Mouse (Mus musculus) ovary, postnatal 36 days (tissue): Measurements from ENCODE around the gene Swap70.

Experiments
- DNase-seq: peaks from one replicate; pipeline ENCODE4 v3.0.0; 2022; ENCODE audit warnings: low spot score, mixed read lengths

Swap70 gene

DNA sequence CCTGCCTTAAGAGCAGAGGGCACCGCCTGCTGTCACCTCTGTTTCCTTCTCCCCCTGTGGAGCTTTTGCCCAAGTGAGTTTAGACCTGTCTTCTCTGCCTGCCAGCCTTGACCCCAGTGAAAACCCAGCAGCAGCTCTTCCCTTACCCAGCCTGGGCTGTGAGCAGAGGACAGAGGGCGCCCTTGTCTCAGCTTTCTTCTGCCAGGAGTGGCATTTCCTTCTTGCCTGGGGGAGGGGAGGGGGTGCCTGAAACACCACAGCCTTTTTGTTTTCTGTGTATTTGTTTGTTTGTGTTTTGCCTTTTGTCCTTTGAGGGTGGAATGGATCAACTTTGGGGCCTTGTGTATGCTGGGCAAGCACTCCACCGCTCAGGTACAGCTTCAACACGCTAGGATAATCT lies 50.9 kb downstream of the Swap70 start:
- no peak for DNase-seq

DNA sequence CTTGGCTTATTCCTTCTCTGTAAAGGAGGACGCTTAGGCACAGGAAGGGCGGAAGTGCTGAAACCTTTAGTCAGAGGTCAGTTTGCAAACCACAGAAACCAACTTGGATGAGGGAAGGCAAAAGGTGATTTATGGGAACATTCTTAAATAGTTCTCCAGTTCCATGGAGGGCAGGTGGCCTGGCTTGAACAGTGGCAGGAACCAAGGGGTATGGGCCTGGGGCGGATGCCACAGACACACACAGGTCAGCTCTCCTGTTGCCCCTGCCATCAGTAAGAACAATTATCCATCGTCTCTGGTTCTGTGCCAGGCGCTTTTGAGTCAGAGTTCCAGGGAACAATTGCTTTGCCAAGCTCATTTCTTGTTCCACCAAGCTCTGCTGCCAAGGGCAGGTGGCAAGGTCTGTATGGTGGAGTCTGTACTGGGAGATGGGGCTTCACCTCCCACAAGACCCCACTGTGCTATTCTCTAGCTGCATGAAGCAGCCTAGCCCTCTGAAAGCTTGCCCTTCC lies 56.3 kb downstream of the Swap70 start:
- DNase-seq, result no peak

DNA sequence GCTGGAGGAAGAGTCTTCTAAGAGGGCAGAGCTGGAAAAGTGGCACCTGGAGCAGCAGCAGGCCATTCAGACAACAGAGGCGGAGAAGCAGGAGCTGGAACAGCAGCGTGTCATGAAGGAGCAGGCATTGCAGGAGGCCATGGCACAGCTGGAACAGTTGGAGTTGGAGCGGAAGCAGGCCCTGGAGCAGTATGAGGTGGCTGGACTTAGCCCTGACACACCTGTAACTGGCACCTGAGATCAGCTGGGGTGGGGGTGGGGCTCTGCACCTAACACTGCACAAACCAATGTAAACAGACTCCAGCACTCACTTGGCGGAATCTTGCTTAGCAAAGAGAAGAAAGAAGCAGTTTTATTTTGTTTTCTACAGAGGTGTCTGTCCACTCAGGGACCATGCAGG lies 57.7 kb downstream of the Swap70 start:
- DNase-seq, result no peak

DNA sequence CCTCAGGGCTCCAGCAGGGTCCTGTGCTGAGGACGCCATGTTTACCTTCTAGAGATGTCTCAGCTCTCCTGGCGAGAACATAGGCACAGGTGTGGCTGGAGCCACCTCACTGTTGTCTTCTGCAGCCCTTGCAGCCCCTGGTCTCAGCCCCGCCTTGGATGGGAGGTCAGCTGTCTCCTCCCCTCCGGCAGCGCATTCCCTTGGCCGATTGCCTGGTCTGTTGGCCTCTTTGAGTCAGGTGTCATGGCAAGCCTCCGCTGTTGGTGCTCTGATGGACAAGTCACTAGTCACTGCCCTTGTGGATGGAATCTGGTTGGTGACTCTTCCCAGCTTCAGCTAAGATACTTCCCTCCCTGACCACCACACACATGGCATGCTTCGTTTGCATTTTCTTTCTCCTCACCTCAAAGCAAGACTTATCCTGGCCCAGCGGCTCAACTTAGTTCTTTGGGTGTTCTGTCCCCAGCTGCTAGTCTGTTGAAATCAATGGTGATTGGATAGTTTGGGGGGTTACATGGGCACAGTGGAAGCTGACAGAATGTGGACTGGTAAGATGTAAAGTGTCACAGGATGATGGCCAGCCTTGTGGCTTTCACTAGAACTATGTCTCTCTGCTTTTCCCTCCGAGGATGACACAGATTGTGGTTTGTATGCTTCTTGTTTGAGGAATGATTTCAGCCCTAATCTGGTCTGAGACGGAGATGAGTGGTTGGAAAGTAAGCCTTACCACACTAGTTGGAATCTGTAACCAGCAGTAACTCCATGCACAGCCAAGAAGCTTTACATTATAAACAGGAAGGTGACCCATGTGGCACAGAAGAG lies 60.1 kb downstream of the Swap70 start:
- no peak for DNase-seq

DNA sequence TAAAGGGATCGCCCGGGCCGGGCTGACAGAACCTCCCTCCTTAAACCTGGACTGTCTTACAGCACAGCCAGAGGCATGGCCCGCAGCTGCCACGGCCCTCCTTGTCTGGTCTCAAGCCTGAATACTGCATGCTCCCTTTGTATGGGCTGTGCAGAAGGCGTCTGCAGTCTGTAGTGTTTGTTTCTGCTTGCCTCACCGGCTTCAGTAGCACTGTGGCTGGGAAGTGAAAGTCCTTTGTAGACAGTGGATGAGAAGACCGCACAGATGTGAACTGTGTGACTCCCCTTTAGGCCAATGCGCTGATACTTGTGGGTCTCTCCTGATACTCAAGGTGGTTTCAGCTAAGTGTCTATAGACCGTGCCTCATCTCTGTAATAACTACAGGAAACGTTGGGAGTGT lies 61.3 kb downstream of the Swap70 start:
- DNase-seq, result no peak

DNA sequence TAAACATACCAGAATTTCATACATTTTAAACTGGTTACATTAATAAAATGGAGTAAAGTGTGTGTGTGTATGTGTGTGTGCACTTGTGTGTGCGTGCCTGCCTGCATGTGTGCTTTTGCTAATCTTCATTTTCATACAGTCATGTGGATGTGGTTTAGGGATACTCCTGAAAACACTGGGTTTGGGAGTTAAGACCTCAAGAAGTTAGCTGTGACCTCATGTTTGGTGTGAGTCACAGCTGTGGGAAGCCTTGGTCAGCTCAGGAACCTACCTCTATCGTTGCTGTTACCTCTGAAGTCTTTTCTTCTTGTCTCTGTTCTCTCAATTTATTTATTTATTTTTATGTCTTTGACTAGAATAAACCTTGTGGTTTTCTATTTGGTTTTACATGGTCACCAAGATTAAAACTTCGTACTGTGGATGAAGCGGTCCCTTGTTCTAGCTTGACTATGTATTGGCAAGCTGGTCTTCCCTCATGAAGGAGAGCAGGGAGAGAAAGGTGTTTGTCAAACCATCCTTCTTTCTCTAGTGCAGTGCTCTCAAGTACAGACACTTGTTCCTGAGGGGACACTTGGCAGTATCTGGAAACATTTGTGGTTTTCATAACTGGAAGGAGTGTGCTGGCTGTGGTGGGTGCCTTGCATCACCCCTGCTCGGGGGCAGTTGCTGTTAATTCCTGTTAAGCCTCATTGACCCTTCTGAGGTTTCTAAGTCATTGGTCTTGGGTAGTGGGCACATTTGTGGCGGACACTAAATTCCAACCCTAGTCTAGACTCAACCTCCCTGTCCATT lies 62.2 kb downstream of the Swap70 start:
- DNase-seq, result no peak

DNA sequence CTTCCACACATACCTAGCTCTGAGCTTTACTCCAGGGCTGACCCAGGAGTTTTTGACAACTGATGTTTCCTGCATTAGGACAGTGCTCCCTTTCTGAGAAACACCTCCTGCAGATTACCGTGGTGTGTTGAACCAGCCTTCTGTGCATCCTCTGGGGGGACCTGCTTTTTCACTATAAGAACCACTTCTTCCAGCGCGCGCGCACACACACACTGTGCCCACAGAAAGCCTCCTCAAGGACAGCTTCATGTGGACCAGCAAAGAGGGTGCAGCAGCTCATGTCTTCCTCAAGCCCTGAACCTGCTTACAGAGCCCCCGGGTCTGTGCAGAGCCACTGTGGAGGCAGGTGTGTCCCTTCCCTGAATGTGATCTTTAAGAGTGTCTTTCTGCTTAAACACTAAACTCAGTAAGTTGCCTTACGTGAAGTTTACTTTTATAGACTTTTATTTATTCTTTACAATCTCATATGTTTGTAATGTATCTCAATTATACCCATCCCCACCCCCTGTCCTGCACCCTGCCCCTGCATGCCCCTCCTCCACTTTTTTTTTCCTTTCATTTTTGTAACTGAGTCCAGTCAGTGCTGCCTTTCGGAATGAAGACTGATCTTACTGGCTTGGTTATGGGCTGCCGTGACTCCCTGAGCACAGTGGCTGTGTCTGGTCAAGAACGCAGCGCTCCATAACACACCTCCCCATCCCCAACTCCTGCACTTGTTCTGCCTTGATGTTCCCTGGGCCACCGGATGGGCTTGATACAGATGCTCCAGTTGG lies 63.8 kb downstream of the Swap70 start:
- DNase-seq, result no peak

DNA sequence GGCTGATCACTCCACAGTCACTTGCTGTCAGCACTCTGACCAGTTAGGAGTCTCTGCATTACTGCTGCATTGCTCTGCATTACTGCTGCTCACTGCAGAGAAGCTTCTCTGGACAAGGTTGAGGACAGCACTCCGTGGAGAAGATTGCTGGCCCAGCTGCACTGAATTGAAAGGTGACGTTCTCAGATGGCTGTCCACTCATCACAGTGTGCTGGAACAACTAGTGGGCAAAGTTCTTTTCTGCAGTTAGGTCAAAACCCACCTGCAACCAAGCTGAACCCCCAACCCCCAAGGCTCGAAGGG lies 64.3 kb downstream of the Swap70 start:
- DNase-seq, result no peak

DNA sequence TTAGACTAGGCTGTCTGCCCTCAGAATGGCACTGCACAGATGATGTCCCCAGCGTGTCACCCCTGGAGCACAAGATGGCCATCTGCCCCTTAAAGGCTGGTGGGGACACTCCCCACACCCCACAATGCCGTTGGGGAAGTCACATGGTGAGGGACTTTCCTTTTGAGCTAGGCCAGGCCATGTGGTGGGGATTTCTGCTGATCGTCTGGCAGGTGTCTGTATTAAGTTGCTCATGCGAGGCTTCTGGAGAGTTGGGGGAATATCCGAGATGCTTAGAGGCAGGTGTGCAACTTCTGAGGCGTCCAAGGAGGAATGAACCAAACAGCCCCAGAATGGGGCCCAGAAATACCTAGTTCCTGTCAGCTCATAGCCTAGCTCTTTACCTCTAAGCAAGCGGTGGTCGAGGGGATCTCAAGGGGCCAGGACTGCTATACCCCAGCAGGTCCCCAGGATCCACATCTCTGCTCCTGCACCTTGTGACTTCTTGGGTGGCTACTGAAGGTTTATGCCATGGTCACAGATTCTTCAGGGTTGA lies 64.8 kb downstream of the Swap70 start:
- no peak for DNase-seq

DNA sequence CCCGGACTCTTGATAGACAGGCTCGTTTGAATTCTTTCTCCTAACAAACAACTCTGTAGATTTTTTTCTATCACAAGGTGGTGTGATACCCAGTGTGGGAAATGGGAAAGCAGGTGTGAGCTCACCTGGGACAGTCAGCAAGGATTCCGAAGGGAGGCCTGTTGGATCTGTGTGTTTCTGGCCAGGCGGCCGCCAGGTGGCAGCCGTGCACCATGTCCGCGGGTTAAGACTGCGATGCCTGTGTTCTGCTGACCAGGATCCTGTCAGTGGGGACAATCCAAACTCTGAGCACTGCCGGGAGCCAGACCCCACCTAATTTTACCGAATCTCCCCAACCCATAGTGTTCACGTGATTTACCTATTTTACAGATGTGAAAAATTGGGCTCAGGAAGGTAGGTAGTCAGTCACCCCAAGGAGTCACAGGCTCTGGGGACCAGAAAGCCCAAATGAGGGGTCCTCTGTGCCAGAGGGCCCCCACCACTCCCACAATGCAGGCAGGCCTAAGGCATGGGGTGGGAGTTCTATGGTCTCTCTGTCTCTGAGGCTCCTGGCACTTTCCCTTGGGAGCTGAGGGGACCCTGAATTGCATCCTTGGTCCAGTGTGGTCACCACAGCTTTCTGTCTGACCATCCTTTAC lies 65.4 kb downstream of the Swap70 start:
- DNase-seq, result peak; percentile 77

DNA sequence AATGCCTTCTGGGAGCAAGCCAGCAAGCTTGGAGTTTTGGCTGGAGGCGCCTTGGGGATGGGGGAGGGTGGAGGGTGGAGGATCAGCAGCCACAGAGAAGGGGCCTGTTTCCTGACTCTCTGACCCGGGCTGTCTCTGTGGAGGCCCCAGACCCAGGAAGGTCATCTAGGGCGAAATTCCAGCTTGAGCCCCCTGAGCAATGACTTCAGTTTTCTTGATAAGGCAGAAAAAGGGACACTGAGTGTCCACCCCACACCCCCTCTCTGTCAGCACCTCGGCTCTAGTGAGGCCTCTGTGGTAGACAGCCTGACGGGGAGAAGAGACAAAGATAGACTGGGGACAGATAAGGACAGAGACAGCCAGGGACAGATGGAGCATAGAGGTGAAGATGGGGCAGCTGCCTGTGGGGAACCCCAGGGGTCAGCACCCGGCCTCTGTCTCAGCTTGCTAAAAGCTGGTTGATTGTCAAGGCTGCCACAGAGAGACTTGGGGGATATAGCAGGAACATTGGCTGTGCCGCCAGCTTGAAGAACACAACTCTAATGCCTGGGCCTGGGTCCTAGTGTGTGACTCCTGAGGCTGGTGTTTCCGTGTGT lies 66.1 kb downstream of the Swap70 start:
- no peak for DNase-seq

DNA sequence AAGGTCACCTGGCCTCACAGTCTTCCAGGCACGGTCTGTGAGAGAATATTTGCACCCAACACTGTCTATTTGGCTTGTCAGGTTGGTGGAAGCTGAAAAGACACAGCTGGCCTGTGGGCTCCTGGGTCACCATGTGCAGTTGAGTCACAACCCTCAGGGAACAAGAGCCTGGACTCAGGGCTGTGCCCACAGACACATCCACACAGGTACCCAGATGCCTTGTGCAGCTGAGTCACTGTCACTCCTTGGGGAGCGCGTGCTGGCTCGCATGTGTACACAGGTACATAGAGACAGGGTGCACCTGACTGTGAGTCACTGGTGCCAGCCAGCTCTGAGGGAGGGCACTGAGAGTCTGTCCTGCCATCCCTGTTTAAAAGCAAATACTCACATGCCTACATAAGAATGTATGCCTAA lies 66.7 kb downstream of the Swap70 start:
- no peak for DNase-seq

DNA sequence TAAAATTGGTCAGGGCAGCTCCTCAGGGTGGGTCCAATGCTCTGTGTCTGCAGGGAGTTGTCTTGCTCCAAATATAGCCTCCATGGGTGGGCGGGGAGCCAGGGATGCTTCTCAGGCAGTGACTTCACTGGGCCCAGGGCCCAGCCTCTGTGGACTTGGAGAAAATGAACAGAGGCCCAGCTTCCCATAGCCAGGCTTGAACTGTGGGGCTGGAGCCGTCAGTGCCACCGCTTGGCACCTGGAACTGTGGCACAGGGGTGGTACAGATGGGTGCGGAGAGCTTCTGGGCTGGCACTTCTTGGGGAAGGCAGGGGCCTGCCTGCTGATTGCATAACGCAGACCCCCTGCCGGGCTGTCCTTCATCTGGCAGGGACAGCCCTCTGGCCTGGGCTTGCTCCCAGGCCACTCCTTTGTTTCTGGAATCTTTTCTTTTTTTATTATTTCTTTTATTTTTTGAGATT lies 67.2 kb downstream of the Swap70 start:
- peak; percentile 66 for DNase-seq

DNA sequence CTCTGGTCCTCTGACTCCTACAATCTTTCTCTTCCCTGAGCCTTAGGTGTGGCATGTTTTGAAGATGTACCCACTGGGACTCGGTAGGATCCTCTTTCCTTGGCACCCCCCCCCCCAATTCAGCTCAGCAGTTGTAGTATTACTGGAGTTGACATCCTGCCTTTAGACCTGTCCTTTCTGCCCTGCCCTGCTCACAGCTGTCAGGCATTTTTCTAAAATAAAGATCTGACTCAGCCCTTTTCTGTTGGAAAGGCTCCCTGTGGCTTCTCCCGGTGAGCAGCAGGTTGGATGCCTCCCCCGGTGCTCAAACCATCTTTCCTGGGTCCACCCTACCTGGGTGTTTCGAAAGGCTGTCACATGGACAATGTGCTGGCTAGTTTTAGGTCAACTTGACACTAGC lies 68.1 kb downstream of the Swap70 start:
- no peak for DNase-seq

DNA sequence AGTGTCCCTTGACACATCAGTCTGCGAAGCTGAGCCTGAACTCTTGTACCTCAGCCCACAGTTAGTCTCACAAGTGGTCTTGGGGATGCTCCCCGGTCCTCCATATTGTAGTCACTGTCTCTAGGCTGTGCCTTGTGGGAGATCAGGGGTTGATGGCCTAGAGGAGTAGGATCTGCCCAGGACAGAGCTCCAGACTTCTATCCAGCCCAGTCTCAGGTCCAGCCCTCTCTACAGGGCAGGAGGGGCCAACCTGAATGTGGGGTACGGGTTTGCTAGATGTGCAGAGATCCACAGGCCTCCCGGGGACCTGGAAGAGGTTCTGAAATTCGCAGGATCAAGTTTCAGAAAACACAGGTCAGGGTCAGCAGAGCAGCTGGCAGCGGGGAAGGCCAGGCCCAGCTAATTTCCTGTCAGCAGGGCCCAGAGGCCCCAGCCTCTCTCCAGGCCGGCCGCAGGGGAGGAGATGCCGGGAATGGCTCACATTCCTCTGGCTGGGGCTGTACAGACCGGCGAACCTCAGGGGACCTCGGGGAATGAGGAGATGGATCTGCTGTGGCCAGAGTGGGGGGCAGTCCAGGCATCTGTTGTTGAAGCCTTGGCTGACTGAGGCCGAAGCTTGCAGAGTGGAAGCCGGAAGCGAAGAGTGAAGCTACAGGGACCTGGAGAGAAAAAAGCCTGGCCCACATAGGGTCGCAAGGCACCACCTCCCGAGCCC lies 75.5 kb downstream of the Swap70 start:
- peak; percentile 61 for DNase-seq

DNA sequence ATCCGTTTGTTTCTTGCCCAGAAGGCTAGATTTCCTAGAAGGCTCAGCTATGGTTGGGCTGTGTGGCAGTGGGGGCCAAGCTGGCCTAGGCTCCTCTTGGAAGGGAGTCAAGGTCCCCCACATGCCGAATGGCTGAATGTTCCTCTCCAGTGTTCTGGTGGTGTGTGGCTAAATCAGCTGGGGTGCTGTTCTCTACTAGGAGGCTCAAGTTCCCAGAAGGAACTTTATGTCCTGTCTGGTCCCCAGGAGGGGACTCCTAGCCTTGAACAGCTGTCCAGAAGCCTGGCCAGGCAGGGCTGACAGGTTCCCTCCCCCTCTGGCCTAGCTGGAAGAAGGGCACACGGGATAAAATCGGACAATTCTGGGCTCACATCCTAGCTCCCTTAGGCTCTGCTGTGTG lies 76.1 kb downstream of the Swap70 start:
- peak; percentile 29 for DNase-seq

DNA sequence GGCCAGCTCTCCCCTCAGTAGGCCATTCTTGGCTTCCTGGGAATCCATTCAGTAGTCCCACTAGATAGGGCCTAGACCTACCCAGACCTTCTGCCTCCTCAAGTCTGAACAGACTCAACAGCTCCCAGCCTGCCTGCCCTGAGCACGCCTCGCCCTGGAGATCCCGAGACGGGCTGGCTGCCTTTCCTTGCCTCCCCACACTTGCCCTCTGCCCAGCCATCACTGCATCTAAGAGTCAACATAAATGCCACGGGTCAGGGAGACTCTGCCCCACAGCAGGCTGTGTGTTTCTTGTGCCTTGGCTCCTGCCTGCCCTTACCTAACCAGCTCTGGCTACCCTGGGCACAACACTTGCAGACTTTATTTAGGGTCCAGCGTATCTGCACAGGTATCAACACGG lies 76.6 kb downstream of the Swap70 start:
- no peak for DNase-seq

DNA sequence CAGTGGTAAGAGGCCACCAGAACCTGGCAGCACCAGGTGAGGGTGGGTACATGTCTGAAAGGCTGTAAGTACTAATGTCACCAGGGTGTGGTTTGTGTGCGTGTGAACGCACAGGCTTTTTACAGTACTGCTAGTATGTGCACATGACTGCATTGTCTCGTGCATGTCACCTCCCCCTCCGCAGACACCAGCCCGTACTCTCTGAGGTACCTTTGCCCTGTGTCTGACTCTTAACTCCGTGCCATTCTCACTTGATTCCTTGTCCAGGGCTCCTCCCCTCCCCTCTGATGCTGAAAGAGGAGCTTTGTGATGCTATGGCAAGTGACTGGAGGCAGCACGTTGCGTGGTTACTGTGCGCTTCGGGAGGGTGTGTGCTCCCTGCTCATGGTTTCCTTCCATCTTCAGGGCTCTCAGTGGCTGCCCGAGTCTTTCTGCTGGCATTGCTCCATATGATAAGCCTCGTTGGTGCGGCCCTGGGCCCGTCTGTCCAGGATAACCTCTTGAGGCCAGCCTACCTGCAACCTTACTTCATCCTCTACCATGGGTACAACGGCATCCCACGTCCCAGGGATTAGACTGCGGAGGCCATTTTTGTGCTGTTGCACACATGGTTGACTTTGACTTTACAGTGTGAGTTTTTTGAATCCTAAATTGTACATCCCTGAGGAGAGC lies 77.4 kb downstream of the Swap70 start:
- DNase-seq, result no peak

DNA sequence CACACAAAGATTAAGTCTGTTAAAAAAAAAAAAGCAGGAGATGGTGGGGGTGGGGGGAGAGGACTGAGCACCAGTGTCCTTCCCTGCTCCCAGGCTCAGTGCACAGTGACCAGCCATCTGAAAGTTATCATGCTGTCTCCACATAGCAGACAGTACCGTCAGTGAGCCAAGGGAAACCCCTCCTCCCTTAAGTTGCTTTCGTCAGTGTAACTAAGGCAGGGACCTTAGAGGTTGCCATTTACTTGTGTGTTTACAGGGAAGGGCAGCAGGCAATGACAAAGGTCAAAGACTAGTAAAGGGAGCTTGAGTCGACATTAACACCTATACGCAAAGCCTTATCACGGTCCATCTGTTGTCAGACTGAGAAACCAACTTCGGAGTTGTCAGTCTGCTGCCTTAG lies 81.4 kb downstream of the Swap70 start:
- no peak for DNase-seq

DNA sequence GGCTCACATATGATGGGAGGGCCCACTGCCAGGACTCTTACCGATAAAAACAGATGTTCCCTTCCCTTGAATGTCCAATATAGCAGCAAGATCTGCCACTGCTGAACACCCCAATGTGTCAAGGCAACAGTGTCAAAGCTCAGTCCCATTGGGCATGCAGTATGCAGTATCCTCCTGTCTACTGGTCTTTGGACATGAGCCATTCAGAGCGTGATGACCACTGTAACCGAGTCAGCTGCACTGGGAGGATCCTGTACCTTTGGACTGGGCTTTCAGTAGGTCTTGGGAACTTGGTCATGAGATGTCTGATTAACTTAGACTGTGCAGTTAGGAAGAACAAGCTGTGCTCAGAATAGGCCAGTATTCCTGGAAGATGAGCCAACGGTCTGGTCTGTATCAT lies 84.0 kb downstream of the Swap70 start:
- DNase-seq, result no peak
